Mouse (Mus musculus) kidney, postnatal 10 days (tissue): ENCODE data around the gene Dppa2.

Experiments
- DNase-seq: peaks from one replicate; pipeline ENCODE4 v3.0.0; 2021; ENCODE audit warnings: mixed read lengths

Gene Dppa2

DNA sequence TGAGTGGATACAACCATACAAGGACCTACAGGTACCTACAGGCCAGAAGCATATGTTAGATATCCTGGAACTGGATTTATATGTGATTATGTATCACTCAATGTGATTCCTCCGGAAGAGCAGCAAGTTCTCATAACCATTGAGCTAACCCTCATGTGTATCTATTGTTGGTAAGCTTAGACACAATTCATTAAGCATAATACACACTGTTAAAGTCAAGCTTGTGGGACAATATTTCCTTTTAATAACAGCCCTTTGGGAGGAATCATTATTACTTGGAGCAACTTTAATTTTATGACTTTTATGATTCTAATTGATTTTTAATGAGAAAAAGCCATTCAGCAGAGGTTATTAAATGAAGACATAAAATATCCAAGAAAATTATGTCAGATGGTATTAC, 43.5 kb downstream of the Dppa2 start:
- DNase-seq = no peak

DNA sequence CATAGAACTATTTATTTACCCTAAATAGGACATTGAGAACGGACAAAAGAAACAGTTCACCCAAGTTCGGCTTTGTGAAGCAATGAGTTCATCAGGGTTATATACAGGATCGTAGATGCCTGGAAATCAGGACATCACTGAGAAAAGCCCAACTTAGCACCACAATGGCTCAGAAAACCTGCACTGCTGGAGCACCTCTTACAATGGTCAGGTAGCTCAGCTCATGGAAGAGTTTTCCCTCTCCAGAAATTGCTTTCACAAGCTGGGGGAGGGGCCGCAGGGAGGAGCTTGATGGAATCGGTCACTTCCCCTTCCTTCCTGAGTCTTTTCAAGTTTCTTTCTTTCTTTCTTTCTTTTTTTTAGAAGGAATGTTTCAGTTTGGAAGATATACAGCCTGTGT, 52.0 kb downstream of the Dppa2 start:
- no peak for DNase-seq

DNA sequence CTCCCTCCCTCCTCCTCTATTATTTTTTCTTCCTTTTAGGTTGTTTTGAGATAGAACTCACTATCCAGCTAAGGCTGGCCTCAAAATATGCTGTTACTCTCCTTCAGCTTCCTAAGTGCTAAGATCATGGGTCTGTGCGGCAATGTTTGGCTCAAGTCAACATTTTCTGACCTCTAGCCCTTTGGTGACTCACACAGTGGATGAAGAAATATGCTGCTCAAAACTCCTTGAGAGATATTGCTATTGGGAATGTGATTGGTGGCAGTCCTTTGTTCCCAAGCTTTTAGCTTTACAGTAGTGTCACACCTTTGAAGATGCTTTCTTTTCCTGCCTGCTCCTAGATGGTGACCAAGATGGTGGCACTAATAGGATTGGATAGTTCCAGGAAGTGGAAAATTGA, 52.7 kb downstream of the Dppa2 start:
- DNase-seq = no peak

DNA sequence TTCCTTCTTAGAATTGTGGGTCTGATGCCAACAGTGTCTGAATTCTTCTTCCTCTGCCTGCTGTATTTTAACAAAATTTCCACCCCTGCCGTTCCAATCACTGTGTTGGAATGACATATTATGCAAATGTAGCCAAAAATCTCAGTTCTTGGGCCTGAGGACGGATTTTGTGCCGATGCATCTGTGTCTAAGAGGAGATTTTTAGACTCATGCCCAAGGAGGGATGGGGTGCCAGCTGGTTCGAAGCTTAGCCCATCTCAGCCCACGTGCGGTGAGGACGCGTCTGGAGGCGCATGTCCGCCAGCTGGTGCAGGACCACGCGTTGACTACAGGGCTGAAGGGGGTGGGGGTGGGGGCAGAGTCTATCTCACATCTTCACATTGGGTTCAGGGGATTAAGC, 57.2 kb downstream of the Dppa2 start:
- no peak for DNase-seq

DNA sequence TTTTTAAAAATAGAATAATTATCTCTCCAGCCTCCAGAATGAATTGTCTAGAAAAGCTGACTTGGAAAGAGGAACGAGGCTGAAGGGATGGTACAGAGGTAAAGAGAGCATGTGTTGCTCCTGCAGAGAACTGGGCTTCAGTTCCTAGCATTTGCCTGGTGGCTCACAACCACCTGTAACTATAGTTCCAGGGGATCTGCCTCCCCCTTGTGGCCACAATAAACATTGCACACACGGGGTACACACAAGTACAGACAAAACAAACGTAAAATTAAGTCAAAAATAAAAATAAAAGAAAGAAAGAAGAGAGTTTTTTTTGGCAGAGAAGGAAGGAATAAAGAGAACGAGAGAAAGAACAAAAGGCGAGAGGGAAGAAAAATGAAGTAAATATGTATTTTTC, 63.1 kb downstream of the Dppa2 start:
- no peak for DNase-seq

DNA sequence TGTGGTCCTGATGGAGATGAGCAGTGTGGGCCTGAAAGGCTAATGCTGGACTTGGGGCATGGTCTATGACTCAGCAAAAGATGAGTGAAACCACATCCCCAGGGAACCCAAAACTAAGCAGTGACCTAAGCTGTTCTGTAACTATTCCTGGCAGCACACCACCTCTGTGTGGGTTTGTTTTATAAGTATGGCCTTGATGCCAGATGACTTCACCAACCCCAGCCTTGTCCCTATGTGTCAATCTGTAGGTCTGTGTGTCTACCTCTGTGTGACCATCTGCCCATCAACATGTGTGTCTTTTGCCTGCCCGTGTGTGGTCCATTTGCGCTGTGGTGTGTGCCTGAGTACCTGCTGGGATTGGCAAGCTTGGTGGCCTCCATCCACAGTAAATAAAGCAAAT, 64.4 kb downstream of the Dppa2 start:
- no peak for DNase-seq
